Mouse (Mus musculus): Measurements from ENCODE around the gene Gadl1.

GRCm38 (mm10) chr9:116013911-116014310 lies 104.7 kb downstream of the Gadl1 start:
- TF ChIP-seq POLR2A (IDR thresholded peaks at IDR 0.05; ENCODE audit: low read depth, low read length) (no peak), CTCF (IDR thresholded peaks at IDR 0.05; ENCODE audit: extremely low read depth, insufficient read length, insufficient replicate concordance, low read depth, low read length) (no peak)
